Mouse (Mus musculus) central nervous system, embryonic 18 days (tissue): ENCODE data around the gene Chd6. TPM values are rescaled to one million over a fixed set of nuclear protein-coding genes. Genes with fewer than 3 reads are reported as not detected.

ENCODE experiments used
- polyA plus RNA-seq: library from polyadenylated mRNA; depleted of rRNA; stranded (reverse); fragments of >200 nt; gene quantifications from 2 replicates; pipeline ENCODE4 v1.2.3, GENCODE M21; 2012; rRNA removed

Gene Chd6
- 30.0 and 33.6 TPM in 2 replicates for polyA plus RNA-seq

DNA sequence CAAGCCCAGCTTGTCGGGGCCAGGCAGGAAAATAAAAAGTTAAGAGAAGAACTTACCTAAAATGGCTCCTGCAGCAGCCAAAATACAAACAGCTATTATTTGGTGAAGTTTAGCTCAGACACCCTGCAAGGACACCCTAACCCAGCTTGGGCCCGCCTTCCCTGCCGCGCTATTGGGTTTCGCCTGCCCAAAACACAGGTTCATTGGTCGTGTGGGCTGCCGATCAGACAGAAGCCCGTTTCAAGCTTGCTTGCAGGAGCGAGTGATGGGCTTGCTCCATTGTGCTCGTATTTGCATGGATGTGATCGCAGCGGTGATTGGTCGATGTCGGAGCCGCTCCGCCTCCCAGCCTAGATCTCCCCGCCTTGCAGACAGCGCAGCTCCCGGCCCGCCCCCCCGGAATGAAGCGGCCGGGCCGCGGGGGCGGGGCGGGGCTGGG, at the start of gene Chd6:
Gene Chd6 (minus strand): TSS at position 143 of the 439 bp plus-strand sequence.

DNA sequence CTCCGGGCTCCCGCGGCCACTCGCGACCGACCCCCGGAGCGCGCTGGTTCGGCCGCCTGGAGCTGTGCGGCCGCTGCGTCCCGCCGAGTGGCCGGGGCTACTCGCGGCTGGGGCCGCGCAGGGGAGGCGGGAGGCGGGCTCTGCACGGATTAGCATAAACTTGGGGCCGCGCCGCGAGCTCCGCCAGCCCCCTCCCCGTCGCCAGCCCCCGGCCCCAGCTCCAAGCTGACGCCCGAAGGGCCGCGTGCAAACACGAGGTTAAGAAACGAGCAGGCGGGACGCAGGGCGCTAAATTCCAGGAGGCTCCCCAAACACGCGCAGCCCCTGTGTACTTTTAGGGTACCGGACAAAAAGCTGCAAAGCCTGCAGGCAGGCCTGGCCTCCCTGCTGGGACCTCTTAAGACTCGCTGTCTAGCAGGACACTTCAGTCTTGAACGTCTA, 196.6 kb downstream of the Chd6 start, which contains the start of gene Emilin3:
Gene Emilin3 (minus strand): TSS at position 98 of the 441 bp plus-strand sequence.

Other genes with a start within 250 kb of the Chd6 start
- 12.0 and 12.2 TPM in 2 replicates for gene Zhx3, start 236.1 kb downstream of the Chd6 start, polyA plus RNA-seq
- gene Lpin3, start 228.4 kb downstream of the Chd6 start, polyA plus RNA-seq: 0.28 and 0.53 TPM in 2 replicates
- 0.48 and 1.6 TPM in 2 replicates for gene Emilin3, start 196.7 kb downstream of the Chd6 start, polyA plus RNA-seq